Mouse (Mus musculus) erythroblast, embryonic 14.5 days (primary cell): Measurements from ENCODE around the gene Fam216a.

Source experiments
- GATA1 ChIP-seq: IDR thresholded peaks from 2 replicates; pipeline ENCODE4 v1.6.1; 2012; ENCODE audit warnings: low read length, inconsistent platforms, mixed read lengths
- TAL1 ChIP-seq: IDR thresholded peaks from 3 replicates; pipeline ENCODE4 v1.6.1; 2012; ENCODE audit warnings: low read length, inconsistent platforms, mixed read lengths

DNA sequence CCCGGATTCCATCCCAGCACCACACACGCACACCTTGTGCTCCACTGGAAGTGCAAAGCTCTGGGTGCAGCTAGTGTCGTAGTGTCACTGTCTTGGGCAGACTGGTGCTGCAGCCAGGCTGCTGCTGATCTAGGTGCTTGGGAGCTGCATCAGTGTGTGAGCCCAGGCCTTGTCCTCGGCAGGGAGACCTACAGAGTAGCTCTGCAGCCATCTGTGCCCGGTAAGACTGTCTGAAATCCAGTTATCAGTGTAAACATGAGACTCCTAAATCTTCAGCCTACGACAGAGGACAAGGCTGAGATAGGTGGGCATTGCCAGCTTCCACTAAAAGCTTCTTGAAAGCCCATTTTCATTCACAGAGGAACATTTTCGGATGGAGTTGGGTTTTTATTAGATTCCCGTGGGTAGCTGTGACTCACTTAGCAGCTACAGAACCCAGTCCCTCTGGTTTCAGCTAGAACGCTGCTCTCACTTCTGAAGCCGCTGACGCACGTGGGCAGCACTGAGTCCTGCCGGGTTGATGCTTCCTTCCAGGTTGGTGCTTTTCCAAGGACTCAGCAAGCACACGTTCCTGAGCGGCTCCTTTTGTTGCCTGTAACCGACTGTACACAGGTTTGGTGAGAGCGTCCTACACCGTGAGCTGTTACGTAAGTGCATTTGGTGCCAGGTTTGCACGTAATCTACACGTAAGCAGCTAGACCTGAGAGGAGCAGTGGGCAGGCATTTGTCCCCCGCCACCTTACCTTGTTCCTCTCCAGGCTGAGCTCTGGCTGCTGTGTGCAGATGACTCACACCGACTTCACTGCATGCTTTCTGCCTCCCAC lies 47.3 kb downstream of the Fam216a start:
- TF ChIP-seq TAL1 (no peak), GATA1 (no peak)
